Mouse (Mus musculus) testis, adult 2 months (tissue): ENCODE data around the gene Hpd. TPM values are rescaled to one million over a fixed set of nuclear protein-coding genes. Genes with fewer than 3 reads are reported as not detected.

Experiments
- H3K27ac ChIP-seq: fragments of 200-500 bp; 2 replicates; pipeline ENCODE4 v1.5.1; 2012; ENCODE audit warnings: low read depth, low read length; ENCODE audit not compliant: control insufficient read depth, insufficient read depth
- H3K27me3 ChIP-seq: fragments of 200-500 bp; 2 replicates; pipeline ENCODE4 v1.6.1; 2012; ENCODE audit warnings: mild to moderate bottlenecking, low read length, moderate library complexity; ENCODE audit not compliant: control insufficient read depth, insufficient read depth
- H3K36me3 ChIP-seq: fragments of 200-500 bp; 2 replicates; pipeline ENCODE4 v1.6.1; 2012; ENCODE audit warnings: mild to moderate bottlenecking, low read length; ENCODE audit not compliant: control insufficient read depth, insufficient read depth
- H3K4me1 ChIP-seq: fragments of 200-500 bp; 2 replicates; pipeline ENCODE4 v1.6.1; 2012; ENCODE audit warnings: low read length; ENCODE audit not compliant: control insufficient read depth, insufficient read depth
- H3K4me3 ChIP-seq: fragments of 200-500 bp; 2 replicates; pipeline ENCODE4 v1.5.1; 2012; ENCODE audit warnings: low read depth, mild to moderate bottlenecking, low read length, moderate library complexity, mixed read lengths; ENCODE audit not compliant: control insufficient read depth
- CTCF ChIP-seq: fragments of 200-500 bp; IDR thresholded peaks from 2 replicates; pipeline ENCODE4 v1.5.1; 2012; ENCODE audit warnings: low read depth, mild to moderate bottlenecking, inconsistent platforms, low read length, moderate library complexity; ENCODE audit not compliant: control insufficient read depth, insufficient read depth, insufficient replicate concordance
- POLR2A ChIP-seq: fragments of 200-500 bp; IDR thresholded peaks from 2 replicates; pipeline ENCODE4 v1.6.1; 2012; ENCODE audit warnings: low read depth, mild to moderate bottlenecking, inconsistent platforms, low read length, moderate library complexity; ENCODE audit not compliant: control insufficient read depth
- polyA plus RNA-seq: library from polyadenylated mRNA; depleted of rRNA; stranded (reverse); fragments of >200 nt; gene quantifications from 2 replicates; pipeline ENCODE4 v1.2.3, GENCODE M21; 2012

Hpd gene
- polyA plus RNA-seq, 1 experiment: 1.7 TPM

DNA sequence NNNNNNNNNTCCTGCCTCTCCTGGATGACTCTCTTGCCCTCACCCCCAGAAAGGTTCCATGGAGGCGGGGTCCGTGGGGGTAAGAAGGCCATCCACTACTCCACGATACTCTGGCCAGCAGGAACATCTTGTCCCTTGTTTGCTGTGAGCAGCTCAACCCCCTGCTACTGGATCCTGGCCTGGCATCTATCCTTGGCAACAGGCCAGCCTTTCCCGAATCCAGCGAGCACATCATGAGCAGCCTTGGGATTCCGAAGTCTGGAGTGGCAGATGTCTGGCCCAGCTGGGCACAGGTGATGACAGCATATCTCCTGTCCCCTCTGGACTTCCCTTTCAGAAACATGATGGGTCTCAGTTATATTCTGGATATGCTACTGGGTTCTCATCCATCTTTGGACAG lies 3.4 kb upstream of the Hpd start:
- Histone ChIP-seq H3K4me3 (no peak overlapping the region), H3K36me3 (no peaks in the 10 kb centered on the region), H3K27ac (no peak overlapping the region), H3K27me3 (no peaks in the 10 kb centered on the region), H3K4me1 (no peaks in the 10 kb centered on the region)
- no peak for TF ChIP-seq CTCF
- TF ChIP-seq POLR2A: no peak

GRCm38 (mm10) chr5:123181536-123181935 lies 991 bp downstream of the Hpd start:
- Histone ChIP-seq H3K27me3 (no peaks in the 10 kb centered on the region), H3K4me1 (no peaks in the 10 kb centered on the region), H3K4me3 (no peak overlapping the region), H3K27ac (no peak overlapping the region), H3K36me3 (no peaks in the 10 kb centered on the region)
- TF ChIP-seq POLR2A (no peak), CTCF (no peak)

DNA sequence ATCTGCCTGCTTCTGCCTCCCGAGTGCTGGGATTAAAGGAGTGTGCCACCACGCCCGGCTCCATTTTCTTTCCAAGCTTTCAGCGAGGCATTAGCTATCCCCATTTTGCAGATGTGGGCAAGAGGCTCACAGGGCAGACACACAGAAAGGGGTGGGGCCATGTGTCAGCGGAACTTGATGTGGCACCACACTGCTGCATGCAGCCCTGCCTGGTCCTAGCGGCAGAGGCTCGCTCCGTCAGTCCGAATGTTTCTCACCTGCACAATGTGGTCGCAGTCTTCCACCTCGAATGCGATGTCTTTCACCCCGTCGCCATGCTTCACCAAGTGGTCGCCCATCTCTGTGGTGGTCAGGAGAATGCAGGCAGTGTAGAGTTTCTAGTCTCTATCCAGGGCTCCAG lies 2.1 kb downstream of the Hpd start:
- Histone ChIP-seq H3K4me3 (no peak overlapping the region), H3K36me3 (no peaks in the 10 kb centered on the region), H3K27me3 (no peaks in the 10 kb centered on the region), H3K27ac (no peak overlapping the region), H3K4me1 (no peaks in the 10 kb centered on the region)
- TF ChIP-seq CTCF: no peak

DNA sequence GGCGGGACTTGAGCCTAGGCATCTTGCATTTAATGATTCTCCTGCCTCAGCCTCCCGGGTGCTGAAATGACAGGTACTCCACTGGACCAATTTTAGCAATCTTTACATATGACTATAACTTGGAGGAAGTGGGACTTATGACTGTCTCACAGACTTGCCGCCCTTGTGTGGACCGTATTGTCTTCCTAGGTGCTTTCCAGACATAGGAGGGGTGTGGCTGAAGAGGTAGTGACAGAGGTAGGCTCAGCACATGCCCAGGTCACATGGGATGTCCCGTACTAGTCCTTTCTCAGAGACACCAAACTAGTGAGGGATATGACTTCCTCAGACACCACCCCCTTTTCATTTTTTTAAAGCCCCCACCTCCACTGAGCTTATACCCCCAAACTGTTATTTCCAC lies 3.7 kb downstream of the Hpd start:
- Histone ChIP-seq H3K4me3 (no peak overlapping the region), H3K36me3 (no peaks in the 10 kb centered on the region), H3K4me1 (no peaks in the 10 kb centered on the region), H3K27ac (no peak overlapping the region), H3K27me3 (no peaks in the 10 kb centered on the region)
- TF ChIP-seq CTCF (no peak), POLR2A (no peak)

DNA sequence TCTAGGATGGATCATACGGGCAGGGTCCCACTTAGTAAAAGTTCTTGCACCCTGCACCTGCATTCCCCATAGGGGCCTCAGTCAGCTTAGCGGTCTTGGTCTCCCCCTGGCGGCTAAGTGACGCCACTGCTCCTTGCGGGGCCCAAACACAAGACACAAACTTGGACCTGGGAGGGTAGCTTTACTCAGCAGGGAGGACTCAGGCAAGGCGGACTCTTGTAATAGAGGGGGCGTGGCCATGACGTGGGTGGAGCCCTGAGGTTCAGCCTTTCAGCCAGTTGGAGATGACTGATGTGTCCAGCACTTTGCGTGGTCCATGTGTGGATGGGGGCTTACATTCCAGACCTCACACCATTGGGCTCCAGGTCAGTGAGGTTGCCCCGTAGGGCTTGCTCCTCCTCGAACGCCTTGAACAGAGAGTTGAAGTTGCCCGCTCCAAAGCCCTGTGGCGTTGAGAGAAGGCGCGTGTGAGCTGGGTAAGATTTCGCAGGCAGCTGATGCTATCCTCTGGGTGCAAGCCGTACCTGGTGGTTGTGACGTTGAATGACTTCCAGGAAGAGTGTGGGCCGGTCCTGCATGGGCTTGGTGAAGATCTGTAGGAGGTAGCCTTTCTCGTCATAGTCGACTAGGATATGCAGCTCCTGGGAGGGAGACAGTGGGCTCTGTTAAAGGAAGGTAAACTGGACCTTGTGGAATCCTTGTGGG lies 10.7 kb downstream of the Hpd start:
- no peak for TF ChIP-seq POLR2A
- TF ChIP-seq CTCF: peak; percentile 99
- Histone ChIP-seq H3K4me1 (peaks cover 8% of the 10 kb centered on the region), H3K27ac (no peak overlapping the region), H3K36me3 (no peaks in the 10 kb centered on the region), H3K27me3 (no peaks in the 10 kb centered on the region), H3K4me3 (peak overlapping the region; percentile 53)

DNA sequence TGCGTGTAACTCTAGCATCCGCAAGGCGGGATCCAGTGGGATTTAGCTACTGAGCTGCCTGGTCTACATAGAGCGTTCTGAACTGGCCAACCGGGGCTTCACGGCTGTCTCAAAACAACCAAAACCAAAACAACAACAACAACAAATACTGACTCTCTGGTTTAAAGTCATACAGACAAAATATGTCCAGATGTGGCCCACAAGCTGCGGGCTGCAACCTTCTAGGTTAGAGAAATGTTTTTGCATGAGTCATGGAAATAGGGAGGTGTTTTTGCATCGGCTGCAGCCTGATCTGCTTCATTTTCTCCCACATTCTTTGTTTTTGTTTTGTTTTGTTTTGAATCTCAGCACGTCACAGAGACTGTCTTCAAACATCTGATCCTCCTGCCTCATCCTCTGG lies 12.2 kb downstream of the Hpd start:
- H3K4me1 ChIP-seq: peaks cover 9% of the 10 kb centered on the region
- H3K27ac ChIP-seq: no peak overlapping the region
- no peaks in the 10 kb centered on the region; the same call in 1 of the 2 replicates for H3K36me3 ChIP-seq
- no peak for TF ChIP-seq POLR2A
- no peak for TF ChIP-seq CTCF
- H3K27me3 ChIP-seq: no peaks in the 10 kb centered on the region
- no peak overlapping the region for H3K4me3 ChIP-seq

- no peak for TF ChIP-seq CTCF
- no peak for TF ChIP-seq POLR2A
- Histone ChIP-seq H3K36me3 (no peaks in the 10 kb centered on the region; the same call in 1 of the 2 replicates), H3K27ac (no peak within 1 kb of the TSS), H3K4me3 (no peak within 1 kb of the TSS), H3K27me3 (no peaks in the 10 kb centered on the region), H3K4me1 (peaks cover 9% of the 10 kb centered on the region)
These were observed 13.2 kb downstream of the Hpd start, which contains the start of gene Psmd9 for GRCm38 (mm10) chr5:123169284-123169683. Gene Psmd9, plus strand, starts transcription at chr5:123169413.
